Mouse (Mus musculus): ENCODE measurements at regions not wholly inside any gene's neighbourhood (a gene's known extent, or its start where the extent isn't known, plus 50 kb on each side); places are given as distances from the start of the nearest gene placed in this dataset.

DNA sequence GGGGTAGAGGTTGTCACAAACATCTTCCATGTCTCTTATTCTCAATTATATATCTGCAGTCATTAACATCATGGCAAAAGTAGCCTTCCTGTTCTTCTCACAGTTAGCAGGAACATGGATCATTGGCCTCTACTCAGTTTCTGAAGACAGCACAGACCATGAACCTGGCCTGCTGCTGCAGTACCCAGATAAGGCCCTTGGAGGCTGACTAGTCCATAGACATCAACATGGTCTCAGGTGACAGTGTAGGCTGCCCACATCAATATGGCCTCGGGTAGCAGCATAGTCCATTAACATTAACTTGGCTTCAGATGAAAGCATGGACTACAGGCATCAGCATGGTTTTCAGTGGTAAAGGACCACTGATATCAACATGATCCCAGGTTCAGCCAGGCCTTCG, 95.9 kb upstream of the Tmtc4 start:
- no peak for DNase-seq

DNA sequence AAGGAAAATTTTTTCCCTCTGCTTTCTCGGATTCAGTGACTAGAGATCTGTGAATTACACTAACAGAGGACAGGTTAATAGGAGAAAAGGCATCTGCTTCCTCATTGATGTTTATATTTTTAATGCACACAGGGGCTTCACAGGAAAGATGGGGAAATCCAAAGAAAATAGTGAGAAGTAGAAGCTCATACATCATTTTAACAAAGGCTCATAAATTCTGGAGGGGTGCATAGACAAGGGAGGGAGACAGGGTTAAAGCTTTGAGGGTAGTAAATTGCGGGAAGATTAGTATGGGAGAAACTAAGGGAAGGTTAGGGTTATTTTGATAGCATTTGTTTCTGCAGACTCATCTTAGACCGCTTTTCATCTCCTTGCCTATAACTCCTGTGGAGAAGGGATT, 95.0 kb upstream of the Tmtc4 start:
- DNase-seq, result no peak

DNA sequence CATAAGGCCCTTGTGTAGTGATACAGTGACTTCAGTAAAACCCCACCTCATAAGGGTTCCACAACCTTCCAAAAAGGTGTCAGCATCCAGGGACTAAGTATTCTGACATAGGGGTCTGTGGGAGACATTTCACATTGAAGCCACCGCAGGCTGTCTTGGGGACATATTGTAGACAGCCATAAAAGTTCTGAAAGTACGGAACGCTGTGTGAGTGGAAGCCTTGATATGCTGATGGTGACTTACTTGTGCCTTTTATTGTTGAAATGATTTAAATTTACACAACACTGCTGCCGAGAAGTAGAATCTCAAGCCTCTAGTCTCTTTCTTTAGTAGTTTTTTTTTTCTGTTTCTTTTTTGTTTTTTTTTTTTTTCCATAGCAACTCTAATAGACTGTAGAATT, 82.5 kb upstream of the Tmtc4 start:
- DNase-seq, result no peak

DNA sequence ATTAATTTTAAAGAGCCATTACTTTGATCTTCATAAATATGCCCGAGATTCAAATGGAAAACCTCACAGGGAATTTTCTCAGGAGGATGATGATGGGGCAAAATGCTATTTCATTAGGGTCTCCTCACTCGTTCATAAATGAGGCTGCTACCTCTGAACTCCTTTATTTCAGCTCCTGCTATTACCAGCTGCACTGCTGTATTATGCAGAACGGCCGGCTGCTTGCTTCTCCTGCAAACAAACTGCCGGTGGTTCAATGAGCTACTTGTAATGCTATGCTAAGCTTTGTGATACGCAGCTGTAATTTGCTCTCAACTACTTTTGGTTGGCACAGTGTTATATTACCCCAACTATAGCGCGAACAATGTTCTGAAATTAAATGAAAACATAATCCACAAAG, 81.7 kb upstream of the Tmtc4 start:
- DNase-seq, result no peak

DNA sequence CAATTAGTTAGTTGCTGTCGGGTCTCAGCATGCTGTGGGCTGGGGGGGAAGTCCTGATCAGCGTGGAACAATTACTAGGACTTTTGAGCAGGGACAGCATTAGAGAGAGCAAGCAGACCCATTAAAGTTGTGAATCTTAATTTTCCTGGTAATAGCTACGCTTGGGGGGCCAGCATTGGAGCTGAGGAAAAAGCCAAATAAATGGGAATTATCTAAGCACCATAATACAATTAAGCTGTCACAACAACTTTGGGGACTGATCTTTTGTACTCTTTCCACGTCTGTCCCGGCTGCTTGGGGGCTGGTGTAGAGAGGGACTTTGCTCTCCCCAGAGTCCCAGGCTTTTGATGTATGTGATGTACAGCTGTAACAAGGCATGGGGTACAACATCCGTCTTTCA, 81.3 kb upstream of the Tmtc4 start:
- DNase-seq, result no peak

DNA sequence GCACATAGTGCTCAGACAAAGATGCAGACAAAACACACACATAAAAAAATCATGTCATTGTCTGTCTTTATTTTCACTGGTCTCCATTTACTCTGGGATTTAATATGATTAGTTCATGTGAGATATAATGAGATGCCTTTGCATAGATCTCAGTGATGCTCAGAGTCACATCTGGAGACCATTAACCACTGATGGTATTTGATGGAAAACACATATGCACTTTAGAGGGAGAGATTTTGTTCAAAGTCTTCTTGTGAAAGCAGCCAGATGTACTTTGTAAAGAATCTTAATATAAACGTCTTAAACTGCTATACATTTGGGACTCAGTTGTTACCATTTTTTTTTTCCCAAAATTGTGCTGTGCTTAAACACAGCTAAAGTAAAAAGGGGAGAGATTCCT, 79.1 kb upstream of the Tmtc4 start:
- DNase-seq, result no peak

DNA sequence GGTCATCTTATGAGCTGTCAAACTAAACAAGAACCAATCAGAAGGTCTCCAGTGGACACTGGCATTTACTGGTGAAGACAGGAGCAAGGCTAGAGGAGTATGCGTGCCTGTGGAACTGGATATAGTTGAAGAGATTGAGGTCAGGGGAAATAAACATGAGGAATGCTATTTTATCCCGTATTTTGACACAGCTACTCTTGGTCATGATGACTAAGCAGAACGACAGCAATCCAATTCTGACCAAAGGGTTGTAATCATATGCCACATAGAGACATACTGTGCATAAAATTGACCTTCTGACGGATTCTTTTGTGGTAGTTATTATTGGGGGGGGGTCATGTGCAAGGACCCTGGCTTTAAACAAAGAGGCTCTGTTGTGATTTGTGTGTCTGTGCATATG, 73.1 kb upstream of the Tmtc4 start:
- no peak for DNase-seq

DNA sequence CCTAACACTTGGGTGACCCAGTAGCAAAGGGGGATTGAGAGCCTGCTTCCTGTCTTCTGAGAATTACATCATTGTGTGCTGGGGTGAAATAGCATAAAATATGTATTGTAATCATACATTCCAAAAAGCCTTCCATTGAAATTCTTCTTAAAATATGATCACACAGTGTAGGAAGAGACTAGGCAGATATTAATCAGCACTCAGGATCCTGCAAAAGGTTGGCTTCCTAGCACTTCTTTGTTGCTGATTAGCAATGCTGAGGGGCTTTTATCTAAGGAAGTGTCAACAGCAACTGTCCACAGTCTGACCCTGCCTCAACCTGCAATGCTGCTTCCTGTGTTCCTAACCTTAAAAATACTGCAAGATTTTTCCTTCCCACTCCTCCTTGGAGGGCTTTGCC, 64.6 kb upstream of the Tmtc4 start:
- DNase-seq, result no peak

DNA sequence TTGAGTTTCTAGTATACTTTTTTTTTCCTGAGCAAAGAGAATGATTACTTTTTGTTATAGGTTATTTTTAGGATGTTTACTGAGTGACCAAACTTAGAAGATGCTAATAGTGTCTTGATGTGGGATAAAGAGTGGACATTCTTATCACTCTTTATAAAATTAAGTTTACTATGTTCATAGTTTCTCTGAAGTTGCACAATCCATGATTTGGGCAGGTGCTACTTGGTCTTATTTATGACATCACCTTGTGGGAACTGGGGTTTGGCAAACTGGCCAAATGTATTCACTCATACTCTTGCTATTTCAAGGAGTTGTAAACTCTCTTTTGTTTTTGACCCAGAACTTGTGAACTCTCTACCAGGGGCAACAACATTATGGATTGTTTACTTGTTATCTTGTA, 56.2 kb upstream of the Tmtc4 start:
- no peak for DNase-seq

DNA sequence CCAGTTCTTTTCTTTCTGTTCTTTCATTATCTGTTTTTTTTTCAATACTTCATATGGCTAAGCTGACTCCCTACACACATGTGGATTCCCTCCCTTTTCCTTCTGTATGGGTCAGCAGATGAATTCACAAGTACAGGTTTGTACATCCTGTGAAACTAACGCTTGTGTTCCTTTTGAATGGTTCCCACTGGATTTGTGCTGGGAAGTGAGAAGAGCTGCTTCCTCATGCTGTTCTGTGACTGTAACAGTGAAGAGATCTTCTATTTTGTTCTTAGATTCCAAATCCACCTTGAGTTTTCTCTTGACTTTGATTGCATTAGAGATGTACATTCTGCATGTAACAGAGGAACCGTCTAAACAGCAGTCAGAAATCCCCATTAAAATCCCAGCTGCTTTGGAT, 53.6 kb upstream of the Tmtc4 start:
- no peak for DNase-seq

Measured in right cerebral cortex, postnatal 25 days (tissue).